Mouse (Mus musculus): ENCODE results near the gene Guk1.
"Not testable (repeated sequence)": the region's sequence is repeated elsewhere in the genome, so short reads cannot be mapped to it uniquely, and the experiment has no call there.

Guk1 gene

GRCm38 (mm10) chr11:59192059-59192386, at the start of gene Guk1:
Gene Guk1, minus strand, starts transcription at chr11:59192212.
- DNase-seq (ENCODE audit: low read depth, low spot score) = no peak

- no peak for DNase-seq (ENCODE audit: low read depth, low spot score)
Observed at GRCm38 (mm10) chr11:59239796-59240195, 47.8 kb upstream of the Guk1 start.

- DNase-seq (ENCODE audit: low read depth, low spot score) = no peak
Observed at GRCm38 (mm10) chr11:59239428-59239785, 47.4 kb upstream of the Guk1 start.

- peak; percentile 25 for DNase-seq (ENCODE audit: low read depth, low spot score)
Observed at GRCm38 (mm10) chr11:59238525-59239427, 46.8 kb upstream of the Guk1 start.

GRCm38 (mm10) chr11:59232797-59233196, 40.8 kb upstream of the Guk1 start:
- DNase-seq (ENCODE audit: low read depth, low spot score) = peak; percentile 17

- DNase-seq (ENCODE audit: low read depth, low spot score) = peak; percentile 74
Observed at GRCm38 (mm10) chr11:59230144-59230760, 38.2 kb upstream of the Guk1 start.

- peak; percentile 95 for DNase-seq (ENCODE audit: low read depth, low spot score)
Observed at GRCm38 (mm10) chr11:59228122-59228953, 36.3 kb upstream of the Guk1 start, which contains the start of gene Arf1. Gene Arf1, minus strand, starts transcription at chr11:59228270.

- DNase-seq (ENCODE audit: low read depth, low spot score) = peak; percentile 23
Observed at GRCm38 (mm10) chr11:59227604-59228121, 35.7 kb upstream of the Guk1 start.

- peak; percentile 65 for DNase-seq (ENCODE audit: low read depth, low spot score)
Observed at GRCm38 (mm10) chr11:59226787-59227603, 35.0 kb upstream of the Guk1 start.

GRCm38 (mm10) chr11:59226251-59226650, 34.2 kb upstream of the Guk1 start:
- peak; percentile 71 for DNase-seq (ENCODE audit: low read depth, low spot score)

- DNase-seq (ENCODE audit: low read depth, low spot score) = no peak
Observed at GRCm38 (mm10) chr11:59225167-59225566, 33.2 kb upstream of the Guk1 start.

GRCm38 (mm10) chr11:59224470-59224869, 32.5 kb upstream of the Guk1 start:
- no peak for DNase-seq (ENCODE audit: low read depth, low spot score)

- DNase-seq (ENCODE audit: low read depth, low spot score) = no peak
Observed at GRCm38 (mm10) chr11:59224025-59224424, 32.0 kb upstream of the Guk1 start.

GRCm38 (mm10) chr11:59222306-59222705, 30.3 kb upstream of the Guk1 start:
- no peak for DNase-seq (ENCODE audit: low read depth, low spot score)

- no peak for DNase-seq (ENCODE audit: low read depth, low spot score)
Observed at GRCm38 (mm10) chr11:59221604-59222003, 29.6 kb upstream of the Guk1 start.

GRCm38 (mm10) chr11:59219064-59219463, 27.1 kb upstream of the Guk1 start:
- peak; percentile 66 for DNase-seq (ENCODE audit: low read depth, low spot score)

- no peak for DNase-seq (ENCODE audit: low read depth, low spot score)
Observed at GRCm38 (mm10) chr11:59218389-59218998, 26.5 kb upstream of the Guk1 start.

- DNase-seq (ENCODE audit: low read depth, low spot score) = no peak
Observed at GRCm38 (mm10) chr11:59216955-59217354, 24.9 kb upstream of the Guk1 start.

GRCm38 (mm10) chr11:59212892-59213494, 21.0 kb upstream of the Guk1 start:
- no peak for DNase-seq (ENCODE audit: low read depth, low spot score)

- not testable (repeated sequence) for DNase-seq (ENCODE audit: low read depth, low spot score)
Observed at GRCm38 (mm10) chr11:59212320-59212719, 20.3 kb upstream of the Guk1 start.
